Mouse (Mus musculus): Measurements from ENCODE around the gene Gm7694.

Gene Gm7694

GRCm38 (mm10) chr1:170282415-170283129 lies 23.6 kb downstream of the Gm7694 start:
- no peak for DNase-seq (ENCODE audit: low spot score)

DNA sequence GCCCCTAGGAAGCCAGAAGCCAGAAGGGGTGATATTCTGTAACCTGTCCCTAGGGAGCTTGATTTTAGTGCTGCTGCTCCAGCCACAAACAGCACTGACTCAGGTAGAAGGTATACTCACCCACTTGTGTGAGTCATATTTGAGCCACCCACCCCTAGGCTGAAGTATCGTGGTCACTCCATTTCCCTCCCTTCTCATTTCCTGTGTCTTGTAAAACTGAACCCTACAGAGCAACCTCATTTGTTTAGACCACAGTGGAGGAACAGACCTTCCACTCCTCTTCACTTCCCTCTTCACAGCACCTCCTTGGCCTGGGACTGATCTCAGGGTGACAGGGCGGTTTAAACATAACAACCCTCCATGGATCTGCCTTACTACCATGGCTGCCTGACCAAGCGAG lies 29.1 kb downstream of the Gm7694 start, which contains the start of gene Sh2d1b1:
TSS of gene Sh2d1b1 (plus strand) at position 305 of the 400 bp plus-strand sequence.
- DNase-seq (ENCODE audit: low spot score): no peak

DNA sequence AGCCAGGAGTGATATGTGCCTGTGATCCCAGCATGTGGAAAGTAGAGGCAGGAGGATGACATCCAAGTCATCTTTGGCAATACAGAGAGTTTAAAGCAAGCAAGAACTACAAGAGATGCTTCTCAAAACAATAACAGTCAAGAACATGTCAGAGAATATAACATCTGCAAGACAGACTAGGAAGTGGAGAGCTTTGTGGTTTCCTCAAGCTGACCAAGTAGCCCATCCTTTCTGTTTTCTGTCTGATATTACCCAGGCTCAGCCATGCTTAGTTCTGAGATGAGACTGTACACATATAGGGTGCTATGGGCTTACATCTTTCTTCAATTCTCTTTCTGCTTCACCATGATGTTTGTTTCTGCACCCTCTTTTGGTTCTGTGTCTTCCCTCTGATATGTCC lies 32.9 kb downstream of the Gm7694 start:
- DNase-seq (ENCODE audit: low spot score): no peak

DNA sequence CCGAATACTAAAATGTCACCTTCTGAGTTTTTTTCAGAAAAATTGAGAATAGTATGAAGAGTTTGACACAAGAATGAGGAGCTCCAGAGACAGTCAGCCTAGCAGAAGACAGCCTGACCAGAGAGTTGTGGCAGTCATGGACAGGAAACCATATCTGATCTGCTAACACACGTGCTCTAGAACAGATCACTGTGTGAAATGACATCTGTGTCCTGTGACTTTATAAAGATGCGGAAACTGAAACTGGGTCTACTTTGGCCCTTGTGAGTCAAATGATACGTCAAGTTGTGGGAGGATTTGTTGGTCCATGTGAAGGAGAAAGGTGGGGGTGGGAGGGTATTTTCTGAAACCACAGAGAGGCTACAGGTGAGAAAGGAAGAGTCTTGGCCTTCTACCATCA lies 35.4 kb downstream of the Gm7694 start:
- no peak for DNase-seq (ENCODE audit: low spot score)

DNA sequence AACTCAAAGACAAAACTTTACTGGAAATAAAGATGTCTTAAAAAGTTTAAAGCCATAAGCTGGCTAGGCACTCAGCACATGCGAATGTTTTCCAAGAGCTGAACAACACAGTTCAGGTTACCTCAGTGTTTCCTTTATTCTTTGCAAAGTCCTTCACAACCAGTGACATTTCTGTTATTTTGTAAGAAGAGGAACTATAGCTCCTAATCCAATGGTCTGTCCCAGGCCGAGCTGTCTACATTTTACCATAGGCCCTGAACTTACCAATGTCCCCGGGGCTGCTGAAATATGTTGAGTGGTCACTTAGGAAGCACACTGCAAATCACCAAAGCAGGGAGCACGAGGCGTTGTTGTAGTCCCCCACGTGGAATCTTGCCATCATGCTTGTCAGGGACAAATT lies 35.9 kb downstream of the Gm7694 start:
- DNase-seq (ENCODE audit: low spot score): no peak

- peak; percentile 55 for DNase-seq (ENCODE audit: low spot score)
These were observed 50.6 kb downstream of the Gm7694 start for GRCm38 (mm10) chr1:170255560-170255910.

- no peak for DNase-seq (ENCODE audit: low spot score)
These were observed 51.1 kb downstream of the Gm7694 start for GRCm38 (mm10) chr1:170254893-170255559.

All from spleen, adult 12 weeks (tissue).